Mouse (Mus musculus): Measurements from ENCODE around the gene Olfr394. TPM values are rescaled to one million over a fixed set of nuclear protein-coding genes. Genes with fewer than 3 reads are reported as not detected.
"Not testable (repeated sequence)": the region's sequence is repeated elsewhere in the genome, so short reads cannot be mapped to it uniquely, and the experiment has no call there.

Olfr394 gene
- not detected in 2 replicates for polyA plus RNA-seq (2015; fragmentation: Nextera tagmentation; extraction: Ambion mirVana)

DNA sequence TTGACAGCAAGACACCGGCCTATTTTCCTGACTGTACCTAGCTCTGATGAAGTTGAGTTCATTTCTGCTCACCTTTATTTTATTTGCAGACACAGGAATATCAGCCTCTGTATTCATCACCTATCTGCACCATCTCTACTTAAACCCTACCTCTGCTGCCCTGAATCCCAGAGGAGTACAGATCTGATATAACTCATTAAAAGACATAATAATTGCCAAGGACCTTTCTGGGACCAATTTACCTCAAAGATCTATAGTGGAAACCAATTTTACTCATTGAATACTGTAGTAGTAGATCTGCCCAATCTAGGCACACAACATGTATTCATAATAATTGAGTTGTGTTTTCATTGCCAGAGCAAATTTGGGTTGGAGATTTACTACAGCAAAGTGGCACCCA, at the start of gene Olfr394:
Gene Olfr394, minus strand, starts transcription at position 101 of the 400 bp plus-strand sequence.
- Histone ChIP-seq H3K9ac (no peak within 1 kb of the TSS), H3K27me3 (no peaks in the 10 kb centered on the region), H3K4me2 (no peak within 1 kb of the TSS), H3K9me3 (peaks cover 20% of the 10 kb centered on the region), H3K27ac (replicated peaks) (no peak within 1 kb of the TSS), H3K4me3 (no peak within 1 kb of the TSS), H3K36me3 (no peaks in the 10 kb centered on the region), H3K4me1 (replicated peaks) (no peaks in the 10 kb centered on the region)
- 93% methylated on average over 1 of the region's 1 CpGs for WGBS
- no peak for ATAC-seq (ENCODE audit: low read depth)

GRCm38 (mm10) chr11:73936377-73936776, 45.8 kb upstream of the Olfr394 start, which contains the start of gene Olfr23:
Gene Olfr23 (plus strand): TSS chr11:73936677.
- no peak within 1 kb of the TSS for H3K27ac ChIP-seq (replicated peaks)
- H3K4me2 ChIP-seq: no peak within 1 kb of the TSS
- H3K9ac ChIP-seq: no peak within 1 kb of the TSS
- H3K4me3 ChIP-seq: no peak within 1 kb of the TSS
- peaks cover 17% of the 10 kb centered on the region for H3K9me3 ChIP-seq
- H3K4me1 ChIP-seq (replicated peaks): no peaks in the 10 kb centered on the region
- ATAC-seq (ENCODE audit: low read depth): no peak
- H3K27me3 ChIP-seq: no peaks in the 10 kb centered on the region
- no peaks in the 10 kb centered on the region for H3K36me3 ChIP-seq

GRCm38 (mm10) chr11:73909199-73909598, 18.6 kb upstream of the Olfr394 start, which contains the start of gene Olfr395:
Gene Olfr395 (minus strand): TSS chr11:73909299.
- H3K4me2 ChIP-seq; ATAC-seq (ENCODE audit: low read depth); H3K27me3 ChIP-seq; H3K36me3 ChIP-seq; H3K9ac ChIP-seq; H3K4me3 ChIP-seq; H3K9me3 ChIP-seq; H3K27ac ChIP-seq (replicated peaks); H3K4me1 ChIP-seq (replicated peaks): not testable (repeated sequence)
- WGBS: 80% methylated on average over 4 of the region's 4 CpGs

- Histone ChIP-seq H3K4me3 (no peak within 1 kb of the TSS), H3K27me3 (no peaks in the 10 kb centered on the region), H3K36me3 (no peaks in the 10 kb centered on the region), H3K4me2 (no peak within 1 kb of the TSS), H3K27ac (replicated peaks) (no peak within 1 kb of the TSS), H3K9ac (no peak within 1 kb of the TSS), H3K4me1 (replicated peaks) (no peaks in the 10 kb centered on the region), H3K9me3 (peaks cover 12% of the 10 kb centered on the region; the same call in 1 of the 2 replicates)
- ATAC-seq (ENCODE audit: low read depth): no peak
Measured at GRCm38 (mm10) chr11:73851354-73851753, 39.2 kb downstream of the Olfr394 start, which contains the start of gene Olfr393. Gene Olfr393 (minus strand): TSS chr11:73851454.

Other genes with a start within 250 kb of the Olfr394 start
- gene Zfp735, start 202.0 kb downstream of the Olfr394 start, polyA plus RNA-seq (2015; fragmentation: Nextera tagmentation; extraction: Ambion mirVana): not detected in 2 replicates
- gene Olfr389, start 110.1 kb downstream of the Olfr394 start, polyA plus RNA-seq (2015; fragmentation: Nextera tagmentation; extraction: Ambion mirVana): not detected in 2 replicates
- gene Olfr390, start 107.8 kb downstream of the Olfr394 start, polyA plus RNA-seq (2015; fragmentation: Nextera tagmentation; extraction: Ambion mirVana): not detected in 2 replicates
- not detected in 2 replicates for gene Olfr391-ps, start 87.7 kb downstream of the Olfr394 start, polyA plus RNA-seq (2015; fragmentation: Nextera tagmentation; extraction: Ambion mirVana)
- gene Olfr392, start 73.7 kb downstream of the Olfr394 start, polyA plus RNA-seq (2015; fragmentation: Nextera tagmentation; extraction: Ambion mirVana): not detected in 2 replicates
- gene Olfr393, start 39.3 kb downstream of the Olfr394 start, polyA plus RNA-seq (2015; fragmentation: Nextera tagmentation; extraction: Ambion mirVana): not detected in 2 replicates
- gene Olfr395, start 18.5 kb upstream of the Olfr394 start, polyA plus RNA-seq (2015; fragmentation: Nextera tagmentation; extraction: Ambion mirVana): not detected in 2 replicates
- gene Olfr23, start 45.9 kb upstream of the Olfr394 start, polyA plus RNA-seq (2015; fragmentation: Nextera tagmentation; extraction: Ambion mirVana): not detected in 2 replicates
- gene Olfr397, start 70.0 kb upstream of the Olfr394 start, polyA plus RNA-seq (2015; fragmentation: Nextera tagmentation; extraction: Ambion mirVana): not detected in 2 replicates
- not detected in 2 replicates for gene Olfr398, start 99.6 kb upstream of the Olfr394 start, polyA plus RNA-seq (2015; fragmentation: Nextera tagmentation; extraction: Ambion mirVana)
- not detected in 2 replicates for gene Olfr139, start 165.8 kb upstream of the Olfr394 start, polyA plus RNA-seq (2015; fragmentation: Nextera tagmentation; extraction: Ambion mirVana)
- gene Olfr399, start 165.8 kb upstream of the Olfr394 start, polyA plus RNA-seq (2015; fragmentation: Nextera tagmentation; extraction: Ambion mirVana): not detected in 2 replicates
- not detected in 2 replicates for gene Zfp616, start 179.2 kb upstream of the Olfr394 start, polyA plus RNA-seq (2015; fragmentation: Nextera tagmentation; extraction: Ambion mirVana)
- not detected in 2 replicates for gene Olfr401, start 222.9 kb upstream of the Olfr394 start, polyA plus RNA-seq (2015; fragmentation: Nextera tagmentation; extraction: Ambion mirVana)